Mouse (Mus musculus) T-helper 2 cell (primary cell): ENCODE measurements around the gene Ccnj.

Source experiments
- in situ Hi-C: fragments of 300-600 bp; cut with MboI, MseI; formaldehyde crosslinking; loops from one replicate; pipeline ENCODE4 v1.15.1; 2025; ENCODE audit warnings: high pct_unique_total_duplicates

Gene Ccnj

GRCm38 (mm10) chr19:40841593-40841992 lies 10.5 kb downstream of the Ccnj start:
- in situ Hi-C loops = no loop called here

- in situ Hi-C loops = no loop called here
Observed at GRCm38 (mm10) chr19:40844731-40845130, 13.7 kb downstream of the Ccnj start.

- in situ Hi-C loops = no loop called here
Observed at GRCm38 (mm10) chr19:40849391-40849790, 18.3 kb downstream of the Ccnj start.

GRCm38 (mm10) chr19:40859555-40859954 lies 28.5 kb downstream of the Ccnj start:
- in situ Hi-C loops = no loop called here

GRCm38 (mm10) chr19:40868284-40868683 lies 37.2 kb downstream of the Ccnj start:
- in situ Hi-C loops = no loop called here

- in situ Hi-C loops = no loop called here
Observed at GRCm38 (mm10) chr19:40869425-40870105, 38.5 kb downstream of the Ccnj start.

GRCm38 (mm10) chr19:40872955-40873665 lies 42.0 kb downstream of the Ccnj start:
- in situ Hi-C loops = no loop called here

GRCm38 (mm10) chr19:40881700-40882099 lies 50.6 kb downstream of the Ccnj start:
- in situ Hi-C loops = no loop called here

GRCm38 (mm10) chr19:40888887-40889286 lies 57.8 kb downstream of the Ccnj start:
- in situ Hi-C loops = no loop called here

GRCm38 (mm10) chr19:40894071-40894506 lies 63.0 kb downstream of the Ccnj start:
- in situ Hi-C loops = no loop called here

- in situ Hi-C loops = no loop called here
Observed at GRCm38 (mm10) chr19:40894519-40895392, 63.7 kb downstream of the Ccnj start, which contains the start of gene Zfp518a. Gene Zfp518a, plus strand, starts transcription at chr19:40894705.

GRCm38 (mm10) chr19:40895393-40895703 lies 64.3 kb downstream of the Ccnj start:
- in situ Hi-C loops = no loop called here
